In genomic region chr17:26138239-26138836, GRCm38 (mm10) we compare ENCODE assay signal across 7 mouse cellular contexts. TPM values are rescaled to one million over a fixed set of nuclear protein-coding genes. Genes with fewer than 3 reads are reported as not detected.
DNase-seq lines count a peak whose midpoint lies in the region; ATAC-seq lines count a peak whose summit lies in the region.

Axin1 (plus strand) TSS chr17:26138688.

- H3K36me3 ChIP-seq in intestine, embryonic 15.5 days = peaks cover 8% of the 10 kb centered on the region; the same call in 1 of the 2 replicates
- peaks cover 23% of the 10 kb centered on the region for H3K36me3 ChIP-seq in midbrain, embryonic 10.5 days

- peak within 1 kb of the TSS; percentile 98 for H3K9ac ChIP-seq in intestine, embryonic 15.5 days

- peak within 1 kb of the TSS; percentile 97 for H3K27ac ChIP-seq in intestine, embryonic 15.5 days
- H3K27ac ChIP-seq in midbrain, embryonic 10.5 days (replicated peaks) = peak within 1 kb of the TSS; percentile 93

- DNase-seq in adrenal gland, adult 2 months = peak; percentile 97
- peak; percentile 97 for DNase-seq in embryo, embryonic 11.5 days (ENCODE audit: low read depth, low spot score)
- peak; percentile 86 to 89 for DNase-seq in gastrocnemius, postnatal 36 days
- DNase-seq in left cerebral cortex, postnatal 25 days (ENCODE audit: low spot score in 2 of 2) = peak; percentile 90 to 97
- DNase-seq in midbrain, embryonic 10.5 days (ENCODE audit: low spot score) = peak; percentile 97
- DNase-seq in right cerebral cortex, postnatal 4 days = peak; percentile 92

- no peaks in the 10 kb centered on the region for H3K27me3 ChIP-seq in intestine, embryonic 15.5 days (replicated peaks)
- H3K27me3 ChIP-seq in midbrain, embryonic 10.5 days (ENCODE audit: low read depth, poor library complexity, severe bottlenecking) = peaks cover 40% of the 10 kb centered on the region

- H3K4me2 ChIP-seq in intestine, embryonic 15.5 days (replicated peaks) = peak within 1 kb of the TSS; percentile 78

- 1% methylated on average over 42 of the region's 42 CpGs for WGBS in intestine, embryonic 15.5 days
- under 1% methylated on average over 42 of the region's 42 CpGs for WGBS in midbrain, embryonic 10.5 days

- peak within 1 kb of the TSS; percentile 95 for H3K4me3 ChIP-seq in intestine, embryonic 15.5 days (replicated peaks)
- H3K4me3 ChIP-seq in midbrain, embryonic 10.5 days = peak within 1 kb of the TSS; percentile 93

- H3K4me1 ChIP-seq in intestine, embryonic 15.5 days (replicated peaks) = peaks cover 17% of the 10 kb centered on the region
- peaks cover 40% of the 10 kb centered on the region for H3K4me1 ChIP-seq in midbrain, embryonic 10.5 days

- intact Hi-C loops in gastrocnemius, postnatal 36 days (cut with DNase I) = loop anchor here (5.0 kb wide), 1 partner anchor 114 kb away; the partner anchor contains the start of gene Luc7l
- intact Hi-C loops in left cerebral cortex, postnatal 25 days (cut with DNase I) = loop anchor here (5.0 kb wide), 1 partner anchor 104 kb away; the partner anchor contains the start of gene Fam234a

- no peaks in the 10 kb centered on the region for H3K9me3 ChIP-seq in intestine, embryonic 15.5 days
- no peaks in the 10 kb centered on the region for H3K9me3 ChIP-seq in midbrain, embryonic 10.5 days (replicated peaks)

- peak; percentile 98 for ATAC-seq in intestine, embryonic 15.5 days

RNA-seq across cellular contexts. Expression of gene Axin1, which starts in this region (rescaled TPM):
- total RNA-seq in adrenal gland, adult 2 months (2021) = 10 to 100 TPM; 38.5 to 39.3 TPM
- polyA plus RNA-seq in adrenal gland, adult 2 months (2012; rRNA removed) = 15.1 and 17.6 TPM in 2 replicates
- total RNA-seq in gastrocnemius, postnatal 36 days (2021) = 10 to 100 TPM; 13.0 to 14.7 TPM
- polyA plus RNA-seq in intestine, embryonic 15.5 days (2015; fragmentation: Nextera tagmentation; extraction: Ambion mirVana) = 14.2 and 17.8 TPM in 2 replicates
- total RNA-seq in left cerebral cortex, postnatal 25 days (2021) = 10 to 100 TPM; 21.1 to 21.6 TPM
- polyA plus RNA-seq in midbrain, embryonic 10.5 days (2016; fragmentation: Nextera tagmentation; extraction: Ambion mirVana) = 9.9 and 10.0 TPM in 2 replicates

Comparison
In these comparisons a context has a peak if more than half of its experiments do, and no peak if none do; other contexts are left out.
1. Peak in every context shown above with its lines: DNase-seq, ATAC-seq, H3K4me3 ChIP-seq and H3K27ac ChIP-seq.